Mouse (Mus musculus) heart, embryonic 15.5 days (tissue): ENCODE measurements around the gene Sod3. TPM values are rescaled to one million over a fixed set of nuclear protein-coding genes. Genes with fewer than 3 reads are reported as not detected.

Experiments
- ATAC-seq: fragments of 200-750 bp; cut with Nextera tagmentation; replicated peaks from 2 replicates; pipeline ENCODE4 v1.8.0; 2017; ENCODE audit warnings: low read depth, moderate TSS enrichment; ENCODE audit not compliant: insufficient number of reproducible peaks, insufficient read depth, low FRiP score
- H3K27ac ChIP-seq: fragments of 300-500 bp; sonication (generic); 2 replicates; pipeline ENCODE4 v1.5.1; 2015; ENCODE audit warnings: mild to moderate bottlenecking, inconsistent platforms
- H3K27me3 ChIP-seq: fragments of 300-500 bp; sonication (generic); 2 replicates; pipeline ENCODE4 v1.6.1; 2015; ENCODE audit warnings: inconsistent platforms
- H3K36me3 ChIP-seq: fragments of 300-500 bp; sonication (generic); 2 replicates; pipeline ENCODE4 v1.6.1; 2015; ENCODE audit warnings: mild to moderate bottlenecking, inconsistent platforms
- H3K4me1 ChIP-seq: fragments of 300-500 bp; sonication (generic); replicated peaks from 2 replicates; pipeline ENCODE4 v1.6.1; 2015; ENCODE audit warnings: inconsistent platforms
- H3K4me2 ChIP-seq: fragments of 300-500 bp; sonication (generic); 2 replicates; pipeline ENCODE4 v1.6.1; 2015; ENCODE audit warnings: inconsistent platforms, mild to moderate bottlenecking, moderate library complexity
- H3K4me3 ChIP-seq: fragments of 300-500 bp; sonication (generic); 2 replicates; pipeline ENCODE4 v1.5.1; 2015; ENCODE audit warnings: mild to moderate bottlenecking, inconsistent platforms
- H3K9ac ChIP-seq: fragments of 300-500 bp; sonication (generic); 2 replicates; pipeline ENCODE4 v1.6.1; 2015; ENCODE audit warnings: mild to moderate bottlenecking, inconsistent platforms
- H3K9me3 ChIP-seq: fragments of 300-500 bp; sonication (generic); replicated peaks from 2 replicates; pipeline ENCODE4 v1.6.1; 2016; ENCODE audit warnings: inconsistent platforms
- WGBS: fragments of 180-500 bp; shearing (Covaris S2); methylation state at CpG from one replicate; pipeline ENCODE4 v1.1.7; 2015; ENCODE audit warnings: mixed read lengths; 5-methylcytosine and 5-hydroxymethylcytosine counted together
- polyA plus RNA-seq: library from polyadenylated mRNA; unstranded; fragments of >200 nt; fragmentation: Nextera tagmentation; extraction: Ambion mirVana; gene quantifications from 2 replicates; pipeline ENCODE4 v1.2.1, GENCODE M21; 2015

Sod3 gene
- polyA plus RNA-seq, 1 experiment from 2014 or later: 1.3 TPM

DNA sequence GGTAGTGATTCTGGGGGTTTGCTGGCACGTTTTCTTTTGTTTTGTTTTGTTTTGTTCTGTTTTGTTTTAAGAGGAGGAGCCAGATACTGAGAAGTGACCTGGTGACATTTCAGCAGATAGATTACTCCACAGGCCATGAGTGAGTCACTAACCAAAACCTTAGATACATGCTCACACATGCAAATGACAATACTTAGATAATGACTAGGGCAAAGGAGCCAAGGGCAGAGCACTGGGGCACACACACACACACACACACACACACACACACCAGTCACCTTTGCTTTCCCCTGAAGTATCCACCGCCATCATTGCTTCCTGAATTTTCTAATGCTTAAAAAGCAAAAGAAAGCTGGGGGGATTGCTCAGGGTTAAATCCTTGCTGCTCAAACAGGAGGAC is 52.9 kb downstream of the Sod3 start:
- H3K4me3 ChIP-seq: no peak overlapping the region
- 51% methylated on average over 2 of the region's 2 CpGs for WGBS
- H3K27ac ChIP-seq: no peak overlapping the region
- no peaks in the 10 kb centered on the region for H3K9me3 ChIP-seq
- no peaks in the 10 kb centered on the region for H3K36me3 ChIP-seq
- H3K9ac ChIP-seq: no peak overlapping the region
- no peaks in the 10 kb centered on the region for H3K4me1 ChIP-seq
- no peaks in the 10 kb centered on the region for H3K27me3 ChIP-seq
- ATAC-seq: no peak
- no peak overlapping the region for H3K4me2 ChIP-seq

Other genes starting within 250 kb of the Sod3 start
- gene Dhx15, start 173.3 kb upstream of the Sod3 start, polyA plus RNA-seq: 73.4 and 88.2 TPM in 2 replicates
- gene Ccdc149, start 107.7 kb downstream of the Sod3 start, polyA plus RNA-seq: 2.5 and 3.3 TPM in 2 replicates
- gene Lgi2, start 202.7 kb downstream of the Sod3 start, polyA plus RNA-seq: 1.7 and 2.7 TPM in 2 replicates